Mouse (Mus musculus): ENCODE data around the gene Crtap.

Gene Crtap

GRCm38 (mm10) chr9:114326011-114326748 lies 64.3 kb downstream of the Crtap start:
- no peak for DNase-seq (ENCODE audit: low spot score)

Measured in embryo, embryonic 10 days (tissue).